Mouse (Mus musculus) myocyte (in vitro differentiated cells): ENCODE results near the gene Gemin4. TPM values are rescaled to one million over a fixed set of nuclear protein-coding genes. Genes with fewer than 3 reads are reported as not detected.
"Not testable (repeated sequence)": the region's sequence is repeated elsewhere in the genome, so short reads cannot be mapped to it uniquely, and the experiment has no call there.

Source experiments
- H3K27me3 ChIP-seq: one replicate; pipeline ENCODE4 v1.6.1; 2011; ENCODE audit not compliant: control insufficient read depth, insufficient read depth, insufficient read length
- H3K36me3 ChIP-seq: one replicate; pipeline ENCODE4 v1.6.1; 2011; ENCODE audit not compliant: control insufficient read depth, insufficient read depth
- H3K4me2 ChIP-seq: one replicate; pipeline ENCODE4 v1.6.1; 2011; ENCODE audit warnings: low read depth, control low read depth
- H3K4me3 ChIP-seq: one replicate; pipeline ENCODE4 v1.5.1; 2011; ENCODE audit warnings: mild to moderate bottlenecking, control low read depth, moderate library complexity
- H3K79me2 ChIP-seq: one replicate; pipeline ENCODE4 v1.6.1; 2011; ENCODE audit not compliant: control insufficient read depth, insufficient read depth
- H3ac ChIP-seq: one replicate; pipeline ENCODE4 v1.6.1; 2011; ENCODE audit not compliant: control insufficient read depth, insufficient read length
- CEBPB ChIP-seq: IDR thresholded peaks from 2 replicates; pipeline ENCODE4 v1.6.1; 2011; ENCODE audit warnings: mild to moderate bottlenecking, moderate library complexity; ENCODE audit not compliant: poor library complexity, insufficient read depth, severe bottlenecking
- E2F4 ChIP-seq: IDR thresholded peaks from one replicate; pipeline ENCODE4 v1.6.1; 2011; ENCODE audit warnings: mild to moderate bottlenecking, control low read depth, moderate library complexity; ENCODE audit not compliant: insufficient read depth
- MAX ChIP-seq: IDR thresholded peaks from one replicate; pipeline ENCODE4 v1.6.1; 2011; ENCODE audit warnings: low read depth, mild to moderate bottlenecking, control low read depth
- MYOD1 ChIP-seq, 3 experiments: IDR thresholded peaks; one replicate each; pipeline ENCODE4 v1.6.1; 2011; ENCODE audit warnings: control low read depth in 2 of 3, low read depth in 2 of 3, mild to moderate bottlenecking in 2 of 3, moderate library complexity in 1 of 3; ENCODE audit not compliant: insufficient read length in 2 of 3, control insufficient read depth in 1 of 3
- MYOG ChIP-seq, 3 experiments: IDR thresholded peaks; one replicate each; pipeline ENCODE4 v1.6.1; 2011; ENCODE audit warnings: control low read depth in 2 of 3, low read depth in 2 of 3, mild to moderate bottlenecking in 2 of 3; ENCODE audit not compliant: insufficient read length in 2 of 3, control insufficient read depth in 1 of 3, insufficient read depth in 1 of 3
- POLR2A ChIP-seq: IDR thresholded peaks from one replicate; pipeline ENCODE4 v1.6.1; 2011; ENCODE audit warnings: low read depth, mild to moderate bottlenecking, control low read depth, moderate library complexity; ENCODE audit not compliant: insufficient read length
- POLR2AphosphoS2 ChIP-seq: IDR thresholded peaks from one replicate; pipeline ENCODE4 v1.6.1; 2011; ENCODE audit warnings: low read depth, control low read depth; ENCODE audit not compliant: insufficient read length
- REST ChIP-seq: IDR thresholded peaks from one replicate; pipeline ENCODE4 v1.6.1; 2011; ENCODE audit warnings: mild to moderate bottlenecking, control low read depth, moderate library complexity; ENCODE audit not compliant: insufficient read depth, insufficient read length
- SRF ChIP-seq: IDR thresholded peaks from one replicate; pipeline ENCODE4 v1.6.1; 2011; ENCODE audit warnings: low read depth; ENCODE audit not compliant: control insufficient read depth, insufficient read length
- TCF12 ChIP-seq: IDR thresholded peaks from one replicate; pipeline ENCODE4 v1.6.1; 2011; ENCODE audit warnings: mild to moderate bottlenecking, control low read depth; ENCODE audit not compliant: poor library complexity, insufficient read depth, severe bottlenecking
- TCF3 ChIP-seq: IDR thresholded peaks from one replicate; pipeline ENCODE4 v1.6.1; 2011; ENCODE audit warnings: low read depth, control low read depth; ENCODE audit not compliant: insufficient read length
- USF1 ChIP-seq: IDR thresholded peaks from one replicate; pipeline ENCODE4 v1.6.1; 2011; ENCODE audit warnings: low read depth, mild to moderate bottlenecking, control low read depth, moderate library complexity
- polyA plus RNA-seq: library from polyadenylated mRNA; unstranded; fragments of >200 nt; fragmentation: generic; extraction: Trizol; gene quantifications from one replicate; pipeline ENCODE4 v1.2.1, GENCODE M21; 2012; ENCODE audit warnings: missing spikeins

The Gemin4 gene
- polyA plus RNA-seq, 1 experiment: 10.7 TPM

DNA sequence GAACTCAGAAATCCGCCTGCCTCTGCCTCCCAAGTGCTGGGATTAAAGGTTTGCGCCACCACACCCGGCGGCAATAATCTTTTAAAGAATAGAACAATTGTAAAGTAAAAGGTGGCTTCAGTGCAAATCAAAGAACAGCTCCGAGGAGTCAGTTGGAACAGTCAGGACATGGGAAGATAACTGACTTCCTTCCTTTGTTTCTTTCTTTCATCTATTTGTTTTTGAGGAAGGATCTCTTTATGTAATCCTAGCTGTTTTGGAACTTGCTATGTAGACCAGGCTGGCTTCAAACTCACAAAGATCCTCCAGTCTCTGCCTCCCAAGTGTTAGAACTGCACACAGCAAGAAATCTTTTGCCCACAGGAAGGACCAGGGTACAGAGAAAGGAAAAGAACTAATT lies 7.2 kb upstream of the Gemin4 start:
- Histone ChIP-seq H3ac (no peak overlapping the region), H3K79me2 (no peaks in the 10 kb centered on the region), H3K27me3 (no peaks in the 10 kb centered on the region), H3K36me3 (peaks cover 4% of the 10 kb centered on the region), H3K4me2 (no peak overlapping the region), H3K4me3 (no peak overlapping the region)
- no peak for TF ChIP-seq TCF12
- TF ChIP-seq REST: no peak
- TF ChIP-seq POLR2A: no peak
- TF ChIP-seq MYOG (IDR thresholded peaks at IDR 0.05; ENCODE audit: control insufficient read depth in 1 of 3, insufficient read depth in 1 of 3, insufficient read length in 2 of 3, low read depth in 2 of 3): no peak
- no peak for TF ChIP-seq TCF3
- no peak for TF ChIP-seq MYOD1 (IDR thresholded peaks at IDR 0.05; ENCODE audit: control insufficient read depth in 1 of 3, insufficient read length in 2 of 3, low read depth in 2 of 3)
- no peak for TF ChIP-seq E2F4
- no peak for TF ChIP-seq POLR2AphosphoS2
- TF ChIP-seq SRF: no peak
- TF ChIP-seq CEBPB: no peak
- no peak for TF ChIP-seq USF1
- TF ChIP-seq MAX: no peak

- peaks cover 12% of the 10 kb centered on the region for H3K79me2 ChIP-seq
- H3ac ChIP-seq: peak overlapping the region; percentile 10
- peak overlapping the region; percentile 93 for H3K4me2 ChIP-seq
- no peaks in the 10 kb centered on the region for H3K27me3 ChIP-seq
- peak overlapping the region; percentile 88 for H3K4me3 ChIP-seq
- peaks cover 5% of the 10 kb centered on the region for H3K36me3 ChIP-seq
- TF ChIP-seq POLR2A: no peak
- peak; percentile 3 for TF ChIP-seq USF1
Measured at GRCm38 (mm10) chr11:76216681-76217389, 629 bp downstream of the Gemin4 start.

- Histone ChIP-seq H3K4me2 (peak overlapping the region; percentile 93), H3ac (no peak overlapping the region), H3K27me3 (no peaks in the 10 kb centered on the region), H3K36me3 (peaks cover 5% of the 10 kb centered on the region), H3K4me3 (peak overlapping the region; percentile 88), H3K79me2 (peaks cover 12% of the 10 kb centered on the region)
- TF ChIP-seq E2F4 (no peak), MYOG (IDR thresholded peaks at IDR 0.05; ENCODE audit: control insufficient read depth in 1 of 3, insufficient read depth in 1 of 3, insufficient read length in 2 of 3, low read depth in 2 of 3) (no peak), MYOD1 (IDR thresholded peaks at IDR 0.05; ENCODE audit: control insufficient read depth in 1 of 3, insufficient read length in 2 of 3, low read depth in 2 of 3) (no peak), TCF3 (no peak), POLR2A (no peak), MAX (no peak)
Measured at GRCm38 (mm10) chr11:76216049-76216540, 1.4 kb downstream of the Gemin4 start.

DNA sequence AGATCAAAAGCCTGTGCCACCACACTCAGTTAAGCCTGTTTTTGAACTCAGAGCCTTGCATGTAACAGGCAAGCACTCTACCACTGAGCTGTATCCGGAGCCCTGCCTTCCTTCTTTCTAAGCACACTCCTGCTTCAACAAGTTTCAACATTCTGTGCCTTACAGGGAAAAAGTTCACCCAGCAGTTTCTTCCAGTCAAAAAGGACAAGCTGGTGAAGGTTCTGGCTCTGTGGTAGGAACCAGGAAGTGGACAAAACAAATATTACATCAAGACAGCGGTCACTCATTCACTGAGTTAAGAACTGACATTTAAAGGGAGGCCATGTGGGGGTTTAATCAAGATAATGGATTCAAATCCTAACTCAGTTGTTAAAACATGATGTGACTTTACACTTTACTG lies 2.5 kb downstream of the Gemin4 start:
- Histone ChIP-seq H3K79me2 (peaks cover 12% of the 10 kb centered on the region), H3K4me2 (no peak overlapping the region), H3K4me3 (no peak overlapping the region), H3K36me3 (peaks cover 5% of the 10 kb centered on the region), H3ac (no peak overlapping the region), H3K27me3 (no peaks in the 10 kb centered on the region)
- no peak for TF ChIP-seq MYOG (IDR thresholded peaks at IDR 0.05; ENCODE audit: control insufficient read depth in 1 of 3, insufficient read depth in 1 of 3, insufficient read length in 2 of 3, low read depth in 2 of 3)
- no peak for TF ChIP-seq REST
- TF ChIP-seq MYOD1 (IDR thresholded peaks at IDR 0.05; ENCODE audit: control insufficient read depth in 1 of 3, insufficient read length in 2 of 3, low read depth in 2 of 3): no peak
- no peak for TF ChIP-seq USF1
- TF ChIP-seq MAX: no peak
- TF ChIP-seq POLR2AphosphoS2: no peak
- TF ChIP-seq POLR2A: no peak
- TF ChIP-seq CEBPB: no peak
- TF ChIP-seq SRF: no peak
- no peak for TF ChIP-seq TCF3
- TF ChIP-seq E2F4: no peak
- no peak for TF ChIP-seq TCF12

- H3K4me2 ChIP-seq: no peak overlapping the region
- no peak overlapping the region for H3K4me3 ChIP-seq
- TF ChIP-seq SRF (no peak), REST (no peak), POLR2A (no peak), E2F4 (no peak), TCF12 (no peak), MAX (no peak), TCF3 (no peak), USF1 (no peak), MYOD1 (IDR thresholded peaks at IDR 0.05; ENCODE audit: control insufficient read depth in 1 of 3, insufficient read length in 2 of 3, low read depth in 2 of 3) (no peak), MYOG (IDR thresholded peaks at IDR 0.05; ENCODE audit: control insufficient read depth in 1 of 3, insufficient read depth in 1 of 3, insufficient read length in 2 of 3, low read depth in 2 of 3) (no peak), CEBPB (no peak), POLR2AphosphoS2 (no peak)
- H3K79me2 ChIP-seq: peaks cover 12% of the 10 kb centered on the region
- no peaks in the 10 kb centered on the region for H3K27me3 ChIP-seq
- no peak overlapping the region for H3ac ChIP-seq
- H3K36me3 ChIP-seq: peaks cover 5% of the 10 kb centered on the region
Measured at GRCm38 (mm10) chr11:76213841-76214240, 3.6 kb downstream of the Gemin4 start.

DNA sequence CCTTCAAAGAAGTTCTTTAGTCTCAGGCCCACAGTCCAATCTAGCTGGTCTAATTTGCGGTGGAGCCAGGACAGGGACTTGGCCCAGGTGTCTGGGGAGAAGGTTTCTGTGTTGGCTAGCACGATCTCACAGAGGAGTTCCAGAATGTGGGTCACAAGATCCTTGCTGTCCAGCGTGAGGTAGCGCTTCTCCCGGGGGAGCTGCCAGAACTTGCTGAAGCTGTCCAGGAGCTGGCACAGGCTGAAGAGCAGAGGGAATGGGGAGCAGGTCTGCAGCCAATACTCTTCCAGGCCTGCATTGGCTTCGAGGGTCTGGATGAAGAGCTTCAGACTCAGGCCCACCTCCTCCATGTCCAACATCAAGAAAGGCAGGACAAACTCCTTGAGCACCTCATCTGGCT lies 5.9 kb downstream of the Gemin4 start:
- H3K4me3 ChIP-seq, H3K27me3 ChIP-seq, H3ac ChIP-seq, H3K79me2 ChIP-seq, H3K4me2 ChIP-seq, H3K36me3 ChIP-seq: not testable (repeated sequence)
